Mouse (Mus musculus): ENCODE measurements around the gene Tpst1. TPM values are rescaled to one million over a fixed set of nuclear protein-coding genes. Genes with fewer than 3 reads are reported as not detected.

Tpst1 gene
- total RNA-seq, 2 experiments from 2014 or later: 4.0 to 6.0 TPM

DNA sequence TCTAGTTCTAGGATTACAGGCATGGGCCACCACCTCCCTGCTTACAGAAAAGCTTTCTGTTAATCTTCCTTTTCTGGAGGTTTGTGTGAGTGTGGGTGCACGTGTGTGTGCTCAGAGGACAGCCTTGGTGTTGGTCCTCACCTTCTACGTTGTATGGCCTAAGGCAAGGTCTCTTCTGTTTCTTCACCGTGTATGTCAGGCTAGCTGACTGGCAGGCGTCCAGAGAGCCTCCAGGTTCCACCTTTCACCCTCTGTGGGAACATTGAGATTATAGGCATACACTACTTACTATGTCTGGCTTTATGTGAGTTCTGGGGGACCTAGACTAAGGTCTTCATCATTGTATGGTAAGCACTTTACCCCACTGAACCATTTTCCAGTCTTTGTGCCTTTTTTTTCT lies 9.3 kb downstream of the Tpst1 start:
- intact Hi-C loops (cut with DNase I): loop anchor here (5.0 kb wide), 1 partner anchor 50 kb away; no protein-coding TSS in a partner anchor
- no peak for DNase-seq

DNA sequence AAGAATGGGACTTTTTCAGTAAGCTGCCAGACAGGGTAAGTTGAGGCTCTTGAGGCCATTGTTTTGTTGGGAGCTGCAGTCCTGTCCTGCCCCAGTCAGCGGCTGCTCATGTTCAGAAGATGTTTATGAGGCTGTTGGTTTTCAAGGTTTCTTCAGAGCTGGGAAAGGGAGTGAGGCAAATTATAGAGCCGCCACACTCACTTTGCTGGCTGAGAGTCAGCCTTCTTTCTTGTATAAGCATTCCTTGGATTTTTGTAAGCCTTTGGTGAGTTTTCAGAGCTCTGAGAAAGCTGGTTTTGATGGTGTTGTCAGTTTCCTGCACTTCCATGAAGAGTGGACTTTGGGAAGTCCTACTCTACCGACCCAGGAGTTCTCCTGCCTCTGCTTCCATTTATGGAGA lies 11.1 kb downstream of the Tpst1 start:
- intact Hi-C loops (cut with DNase I): loop anchor here (5.0 kb wide), 1 partner anchor 48 kb away; no protein-coding TSS in a partner anchor
- no peak for DNase-seq

DNA sequence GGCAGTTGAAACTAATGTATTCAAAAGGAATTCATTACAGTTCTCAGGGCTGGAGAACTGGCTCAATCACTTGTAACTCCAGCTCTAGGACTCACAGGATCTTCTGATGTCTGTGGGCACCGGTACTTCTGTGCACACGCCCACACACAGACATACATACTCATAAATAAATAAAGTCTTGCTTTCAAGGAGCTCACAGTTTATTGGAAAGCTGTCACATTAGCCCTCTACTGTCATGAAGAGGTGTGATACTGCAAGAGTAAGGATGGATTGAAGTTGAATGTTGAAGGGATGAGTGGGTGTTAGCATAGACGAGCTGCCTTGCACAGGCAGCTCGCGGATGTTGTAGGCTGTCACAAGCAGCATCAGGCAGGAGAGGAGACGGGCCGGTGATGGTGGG lies 14.9 kb downstream of the Tpst1 start:
- no peak for DNase-seq
- intact Hi-C loops (cut with DNase I): no loop called here

DNA sequence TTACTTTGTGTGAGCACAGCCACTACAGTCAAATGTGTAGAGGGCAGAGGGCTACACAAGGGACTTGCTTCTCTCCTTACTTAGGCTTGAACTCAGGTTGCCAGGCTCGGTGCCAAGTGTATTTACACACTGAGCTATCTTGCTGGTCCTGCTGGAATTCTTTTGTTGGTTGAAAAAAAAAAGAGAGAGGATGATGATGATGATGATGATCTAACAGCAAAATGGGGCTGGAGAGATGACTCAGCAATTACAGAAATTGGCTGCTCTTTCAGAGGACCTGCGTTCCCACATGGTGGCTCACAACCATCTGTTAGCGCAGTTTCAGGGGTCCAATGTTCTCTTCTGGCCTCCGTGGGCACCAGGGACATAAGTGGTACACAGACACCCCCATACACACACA lies 15.5 kb downstream of the Tpst1 start:
- intact Hi-C loops (cut with DNase I): no loop called here
- no peak for DNase-seq

DNA sequence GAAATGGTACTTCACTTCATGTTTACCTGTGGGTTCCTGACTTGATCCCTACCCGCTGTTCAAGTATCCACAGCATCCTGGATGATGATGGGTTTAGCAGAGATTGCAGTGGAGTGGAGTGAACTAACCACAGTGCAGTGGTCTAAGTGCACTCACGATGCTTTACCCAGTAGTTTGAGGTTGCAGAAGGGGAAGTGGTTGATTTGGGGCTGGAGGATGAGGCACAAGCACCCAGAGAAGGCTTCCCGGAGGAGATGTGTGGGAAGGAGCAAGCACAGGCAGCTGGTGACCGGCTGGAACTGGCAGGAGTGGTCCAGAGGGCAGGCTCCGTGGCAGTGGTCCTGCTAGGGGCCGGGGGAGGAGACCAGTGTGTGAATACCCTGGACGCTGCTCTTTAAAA lies 16.1 kb downstream of the Tpst1 start:
- DNase-seq: no peak
- intact Hi-C loops (cut with DNase I): no loop called here

DNA sequence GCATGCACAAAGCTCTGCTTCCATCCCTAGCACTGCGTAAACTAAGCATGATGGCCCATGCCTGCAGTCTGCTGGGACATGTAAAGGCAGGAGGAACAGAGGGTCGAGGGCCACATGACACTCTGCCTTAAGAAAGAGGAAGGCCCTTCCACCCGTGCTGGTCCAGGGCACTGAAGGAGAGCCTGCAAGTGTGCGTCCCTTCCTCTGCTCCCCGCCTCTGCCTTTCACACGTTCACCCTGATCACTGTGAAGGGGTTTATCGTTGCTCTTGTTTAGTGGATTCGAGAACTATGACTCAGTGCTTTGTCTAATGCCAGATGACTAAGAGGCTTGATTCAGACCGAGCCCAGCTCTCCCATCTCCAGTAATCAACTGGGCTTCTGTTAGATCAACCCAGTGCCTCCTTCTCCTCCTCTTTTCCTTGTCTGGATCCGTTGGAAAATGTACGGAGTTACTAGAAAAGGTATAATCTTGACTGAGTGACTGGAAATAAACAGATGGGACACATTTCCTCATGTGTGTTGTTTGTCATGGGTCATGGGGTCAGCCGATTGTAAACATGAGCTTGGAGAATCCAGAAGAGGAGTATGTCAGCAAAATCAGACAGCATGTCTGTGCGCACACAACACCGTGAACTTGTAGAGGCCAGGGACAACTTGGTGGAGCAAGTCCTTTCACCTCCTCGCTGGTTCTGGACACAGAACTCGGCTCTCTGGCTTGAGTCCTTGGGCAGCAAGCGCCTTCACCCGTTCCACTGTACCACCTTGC lies 16.7 kb downstream of the Tpst1 start:
- DNase-seq: no peak

DNA sequence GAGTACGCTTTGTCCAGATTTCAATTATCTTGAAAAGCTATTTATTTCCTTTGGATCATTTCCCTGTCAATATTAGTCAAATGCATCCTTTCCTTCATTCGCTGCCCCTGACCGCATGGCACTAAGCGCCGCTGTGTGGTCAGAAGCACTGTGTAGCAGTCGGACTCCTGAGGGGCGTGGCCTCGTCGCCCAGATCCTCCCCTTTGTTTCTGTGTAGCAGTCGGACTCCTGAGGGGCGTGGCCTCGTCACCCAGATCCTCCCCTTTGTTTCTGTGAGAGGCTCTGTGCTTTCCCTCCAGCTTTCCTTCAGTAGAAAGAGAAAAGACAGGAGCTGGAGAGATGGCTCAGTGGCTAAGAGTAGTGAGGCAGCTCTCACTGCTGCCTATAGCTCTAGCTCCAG lies 23.6 kb downstream of the Tpst1 start:
- intact Hi-C loops (cut with DNase I): no loop called here
- no peak for DNase-seq

More for the DNA sequence above, 16.7 kb downstream of the Tpst1 start:
- intact Hi-C loops (cut with DNase I): no loop called here

DNA sequence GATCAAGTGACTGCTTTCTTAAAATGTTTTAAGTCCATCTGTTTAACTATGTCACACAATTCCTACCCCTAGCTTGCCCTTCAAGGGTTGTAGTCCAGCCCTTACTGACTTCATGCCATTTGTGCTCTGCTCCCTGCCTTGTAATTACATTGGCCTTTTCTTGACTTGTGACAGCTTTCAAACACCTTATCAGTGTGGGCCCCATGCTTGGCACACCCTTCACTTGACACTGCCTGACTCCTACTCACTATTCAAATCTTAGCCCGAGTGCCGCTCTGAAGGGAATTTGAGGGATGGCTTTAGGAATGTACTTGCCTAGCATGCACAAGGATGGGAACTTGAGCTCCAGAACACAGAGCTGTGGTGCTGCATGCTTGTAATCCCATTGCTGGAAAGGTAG lies 24.7 kb downstream of the Tpst1 start:
- intact Hi-C loops (cut with DNase I): no loop called here
- no peak for DNase-seq

DNA sequence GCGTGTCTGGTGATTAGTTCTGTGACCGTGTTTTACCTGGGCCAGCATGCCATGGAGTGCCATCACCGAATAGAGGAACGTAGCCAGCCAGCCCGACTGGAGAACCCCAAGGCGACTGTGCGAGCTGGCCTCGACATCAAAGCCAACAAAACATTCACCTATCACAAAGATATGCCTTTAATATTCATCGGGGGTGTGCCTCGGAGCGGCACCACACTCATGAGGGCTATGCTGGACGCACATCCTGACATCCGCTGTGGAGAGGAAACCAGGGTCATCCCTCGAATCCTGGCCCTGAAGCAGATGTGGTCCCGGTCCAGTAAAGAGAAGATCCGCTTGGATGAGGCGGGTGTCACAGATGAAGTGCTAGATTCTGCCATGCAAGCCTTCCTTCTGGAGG lies 28.6 kb downstream of the Tpst1 start:
- DNase-seq: no peak
- intact Hi-C loops (cut with DNase I): no loop called here

DNA sequence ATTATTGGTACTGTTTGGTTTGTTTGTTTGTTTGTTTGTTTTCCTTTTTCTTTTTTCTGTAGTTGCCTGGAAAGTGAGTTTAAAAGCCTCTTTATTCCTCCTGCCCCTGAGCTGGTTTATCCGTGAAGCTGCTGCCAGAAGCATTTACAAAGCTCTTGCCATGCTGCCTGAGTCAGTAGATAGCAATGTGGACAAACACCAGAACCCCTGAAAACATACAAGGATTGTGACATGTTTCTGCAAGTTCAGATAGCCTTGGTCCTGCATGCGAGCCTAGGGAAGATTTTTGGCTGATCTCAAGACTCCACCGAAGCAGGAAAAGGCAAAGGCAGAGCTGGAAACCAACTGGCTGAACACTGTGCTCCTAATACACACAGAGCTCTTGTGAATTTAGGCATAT lies 36.2 kb downstream of the Tpst1 start:
- no peak for DNase-seq
- intact Hi-C loops (cut with DNase I): no loop called here

DNA sequence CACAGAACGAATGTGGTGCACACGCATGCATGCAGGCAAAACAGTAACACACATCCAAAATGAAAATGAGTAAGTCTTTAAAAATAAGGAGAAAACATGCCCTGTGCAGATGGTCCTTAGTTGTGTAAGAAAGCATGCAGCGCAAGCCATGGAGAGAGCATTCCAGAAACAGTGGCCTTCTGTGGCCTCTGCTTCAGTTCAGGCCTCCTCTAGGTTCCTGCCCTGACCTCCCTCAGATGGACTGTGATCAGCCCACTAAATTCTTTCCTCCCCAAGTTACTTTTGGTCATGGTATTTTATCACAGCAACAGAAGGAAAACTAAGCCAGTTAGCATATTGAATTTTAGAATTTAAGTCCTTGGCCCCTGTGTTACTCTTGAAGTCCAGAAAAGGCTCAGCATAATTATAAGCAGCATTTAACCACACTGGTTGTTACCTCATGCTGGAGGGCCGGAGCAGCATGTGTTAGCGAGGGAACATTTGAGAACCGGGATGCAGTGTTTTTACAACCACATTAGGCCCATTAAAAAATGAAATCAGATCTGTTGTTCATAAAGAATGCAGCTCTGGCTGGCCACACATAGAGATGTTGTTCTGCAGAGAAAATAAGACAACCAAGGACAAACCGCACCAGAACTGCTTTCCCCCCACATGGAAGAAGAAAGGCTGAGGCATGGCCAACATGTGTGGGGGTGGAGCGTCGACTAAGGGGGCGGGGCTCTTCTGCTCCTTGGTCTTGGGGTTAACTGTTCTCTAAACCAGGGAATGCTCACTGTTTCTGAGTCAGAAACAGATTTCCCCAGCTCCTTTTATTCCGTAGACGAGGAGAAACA lies 37.7 kb downstream of the Tpst1 start:
- no peak for DNase-seq
- intact Hi-C loops (cut with DNase I): no loop called here

DNA sequence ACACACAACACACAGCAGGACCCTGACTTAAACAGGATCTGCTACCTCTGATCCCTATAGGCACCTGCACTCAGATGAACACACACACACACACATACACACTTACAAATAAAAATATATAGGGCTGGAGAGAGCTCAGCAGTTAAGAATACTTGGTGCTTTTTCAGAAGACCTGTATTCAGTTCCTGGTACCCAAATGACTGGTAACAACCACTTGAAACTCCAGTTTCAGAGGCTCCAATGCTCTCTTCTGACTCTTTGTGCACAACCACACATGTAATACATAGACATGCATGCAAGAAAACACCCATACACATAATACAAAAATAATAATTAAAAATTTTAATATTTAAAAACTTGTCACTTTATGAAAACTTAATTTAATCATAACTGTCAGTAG lies 39.5 kb downstream of the Tpst1 start:
- DNase-seq: no peak

DNA sequence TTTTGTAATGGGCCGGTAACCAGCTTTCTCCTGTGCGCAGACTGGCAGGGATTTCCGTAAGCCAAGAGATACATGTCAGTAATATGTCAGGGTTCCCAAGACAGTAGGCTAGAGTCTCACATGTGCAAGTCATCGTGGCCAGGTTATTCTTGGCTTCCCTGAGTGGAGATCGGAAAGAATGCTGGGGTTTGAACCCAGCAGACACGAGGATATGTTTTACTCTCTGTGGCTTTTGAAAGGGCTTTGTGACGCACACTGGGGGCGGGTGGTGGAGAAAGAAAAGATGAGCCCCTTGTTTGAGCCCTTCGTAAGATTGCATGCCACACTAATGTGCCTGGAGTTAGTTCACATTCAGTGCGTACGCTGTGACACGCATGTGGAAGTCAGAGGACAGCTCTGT lies 43.0 kb downstream of the Tpst1 start:
- intact Hi-C loops (cut with DNase I): no loop called here

More for the DNA sequence above, 39.5 kb downstream of the Tpst1 start:
- intact Hi-C loops (cut with DNase I): no loop called here

DNA sequence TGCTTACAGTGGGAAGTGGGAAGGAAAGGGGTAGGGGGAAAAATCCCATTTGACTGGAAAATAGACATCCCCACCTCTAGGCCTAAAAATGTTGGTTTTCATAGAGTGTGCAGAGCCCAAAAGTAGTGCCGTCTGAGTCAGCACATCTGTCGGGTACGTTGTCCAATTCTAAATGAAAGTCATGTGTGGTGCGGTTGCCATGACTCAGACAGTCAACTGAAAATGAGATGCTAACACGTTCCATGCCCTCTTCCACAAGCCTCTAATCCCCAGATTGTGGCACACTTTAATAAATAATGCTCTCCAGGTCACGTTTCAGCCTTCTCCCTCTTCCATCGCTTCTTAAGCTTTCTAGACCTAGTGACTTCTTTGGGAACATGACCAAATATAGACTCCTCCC lies 43.7 kb downstream of the Tpst1 start:
- intact Hi-C loops (cut with DNase I): no loop called here
- no peak for DNase-seq

More for the DNA sequence above, 43.0 kb downstream of the Tpst1 start:
- DNase-seq: no peak

DNA sequence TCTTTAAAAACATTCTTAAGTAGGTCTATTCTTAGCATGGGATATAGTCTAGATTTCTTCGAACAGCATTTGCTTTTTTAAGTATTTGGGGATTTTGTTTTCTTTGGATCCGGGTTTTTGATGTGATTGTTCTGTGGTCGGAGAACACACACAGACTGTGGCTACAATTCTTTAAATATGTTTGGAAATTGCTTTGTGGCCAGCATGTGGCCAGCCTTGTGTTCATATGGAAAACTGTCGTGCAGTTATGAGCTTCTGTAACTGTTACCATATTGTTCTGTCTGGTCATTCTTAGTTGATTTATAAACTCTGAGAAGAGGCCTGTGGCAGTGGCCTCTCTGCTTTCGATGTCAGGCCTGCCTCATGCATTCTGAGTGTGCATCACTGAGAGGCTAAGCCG lies 44.8 kb downstream of the Tpst1 start:
- intact Hi-C loops (cut with DNase I): no loop called here
- DNase-seq: no peak

DNA sequence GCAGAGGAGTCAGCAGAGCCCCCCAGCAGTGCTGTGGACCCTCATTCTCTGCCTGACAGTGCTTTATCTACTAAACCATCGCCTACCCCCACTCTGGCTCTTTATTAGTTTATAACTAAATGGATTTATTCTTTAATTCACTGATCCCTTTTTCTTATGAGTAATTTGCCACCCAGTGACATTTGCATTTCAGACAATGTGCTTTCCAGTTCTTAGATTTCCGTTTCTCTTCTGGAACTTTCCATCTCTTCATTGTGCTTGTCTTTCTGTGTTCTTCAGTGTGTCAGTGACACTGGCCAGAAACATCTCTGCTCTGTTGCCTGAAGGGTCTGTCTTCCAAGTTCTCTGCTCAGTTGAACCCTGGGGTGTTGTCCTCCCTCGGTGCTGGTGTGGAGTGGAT lies 46.1 kb downstream of the Tpst1 start:
- intact Hi-C loops (cut with DNase I): no loop called here
- DNase-seq: no peak

DNA sequence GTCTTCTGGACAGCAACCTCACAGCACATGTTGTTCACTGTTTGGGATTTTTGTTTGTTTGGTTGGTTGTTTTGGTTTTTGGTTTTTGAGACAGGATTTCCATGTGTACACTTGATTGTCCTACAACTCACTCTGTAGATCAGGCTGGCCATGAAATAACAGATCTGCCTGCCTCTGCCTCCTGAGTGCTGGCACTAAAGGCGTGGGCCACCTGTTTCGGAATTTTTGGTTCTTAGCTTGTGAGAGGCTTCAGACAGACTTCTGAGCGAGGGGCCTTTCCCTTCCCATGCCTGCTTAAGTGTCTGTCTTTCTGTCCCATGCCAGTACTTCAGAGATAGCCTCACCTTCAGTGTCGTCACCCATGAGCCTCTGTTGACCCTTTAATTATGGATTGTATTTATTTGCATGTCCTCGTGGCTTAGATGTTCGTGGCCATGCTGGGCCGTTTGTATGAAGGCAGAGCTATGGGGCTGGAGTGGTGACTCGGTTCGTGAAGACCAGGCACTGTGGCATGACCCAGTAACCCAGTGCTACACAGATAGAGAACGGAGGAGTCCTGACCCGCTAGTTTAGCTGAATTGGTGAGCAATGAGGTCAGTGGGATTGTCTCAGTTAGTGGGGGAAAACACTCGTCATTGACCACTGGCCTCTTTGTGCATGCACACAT lies 47.1 kb downstream of the Tpst1 start:
- DNase-seq: no peak
- intact Hi-C loops (cut with DNase I): no loop called here

DNA sequence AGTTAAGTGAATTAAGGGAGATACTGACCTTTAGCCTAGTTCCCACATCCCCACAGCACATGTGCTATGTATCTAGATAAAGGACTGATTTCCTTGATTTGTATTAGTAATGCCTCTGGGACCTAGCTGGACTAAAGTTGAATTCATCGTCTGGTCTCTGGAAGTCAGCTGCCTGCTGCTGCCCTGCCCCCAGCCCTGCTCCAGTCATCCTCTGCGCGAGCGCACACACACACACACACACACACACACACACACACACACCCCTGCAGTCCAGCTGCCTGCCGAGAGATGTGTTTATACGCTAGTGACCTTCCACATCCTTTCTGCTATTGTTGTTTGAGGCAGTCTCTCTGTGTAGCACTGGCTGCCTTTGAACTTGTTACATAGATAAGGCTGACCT lies 47.8 kb downstream of the Tpst1 start:
- intact Hi-C loops (cut with DNase I): no loop called here
- DNase-seq: peak in 1 of 2 experiments; percentile 43

DNA sequence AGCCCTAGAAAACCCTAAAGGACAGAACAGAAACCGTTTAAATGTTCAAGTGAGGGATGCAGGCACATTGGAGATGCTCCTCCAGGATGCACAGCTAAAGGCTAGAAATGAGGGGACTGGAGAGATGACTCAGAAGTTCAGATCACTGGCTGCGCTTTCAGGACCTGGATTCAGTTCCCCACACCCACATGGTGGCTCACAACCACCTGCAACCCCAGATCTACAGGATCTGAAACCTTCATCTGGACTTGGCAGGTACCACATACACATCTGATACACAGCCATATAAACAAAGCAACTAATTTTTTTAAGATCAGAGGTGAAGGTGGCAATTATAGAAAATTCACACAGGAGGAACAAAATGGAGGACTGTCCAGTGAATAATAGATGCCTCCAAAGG lies 49.2 kb downstream of the Tpst1 start:
- no peak for DNase-seq
- intact Hi-C loops (cut with DNase I): no loop called here

DNA sequence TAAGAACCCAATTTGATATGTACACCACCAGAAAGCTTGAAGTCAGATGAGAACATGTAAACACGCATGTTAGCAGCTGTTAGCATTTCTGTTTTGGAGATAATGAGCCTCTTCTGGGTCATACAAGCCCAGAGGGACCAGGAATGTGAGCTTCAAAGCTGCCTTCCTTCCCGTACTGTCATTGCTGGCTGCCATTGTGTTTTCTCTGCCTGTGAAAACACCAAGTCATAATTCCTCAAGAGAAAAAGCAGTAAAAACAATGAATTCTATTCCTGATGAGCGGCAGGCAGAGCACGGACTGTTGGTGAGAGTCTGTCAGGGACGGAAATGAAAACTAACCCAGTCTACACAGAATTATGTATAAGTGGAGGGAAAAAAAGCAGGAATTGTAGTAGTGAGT lies 51.1 kb downstream of the Tpst1 start:
- DNase-seq: no peak
- intact Hi-C loops (cut with DNase I): no loop called here

Measured in gastrocnemius, postnatal 36 days (tissue).